Mouse (Mus musculus) left cerebral cortex, postnatal 36 days (tissue): ENCODE measurements around the gene Lpar6. TPM values are rescaled to one million over a fixed set of nuclear protein-coding genes. Genes with fewer than 3 reads are reported as not detected.

Experiments
- DNase-seq, 2 experiments: peaks; one replicate each; pipeline ENCODE4 v3.0.0; 2021 to 2022; ENCODE audit warnings: low spot score in 2 of 2, mixed read lengths in 1 of 2
- intact Hi-C: fragments of 180-260 bp; cut with DNase I; formaldehyde crosslinking; loops from one replicate; pipeline ENCODE4 v1.15.1; 2025
- total RNA-seq, 2 experiments: library from RNA; stranded (reverse); gene quantifications; 2 replicates each; pipeline ENCODE4 v1.2.3; 2021

Lpar6 gene
- total RNA-seq, result 1 to 10 TPM; 1.3 to 1.6 TPM

- DNase-seq, result peak in 1 of 2 experiments; percentile 29
Measured at GRCm38 (mm10) chr14:73237848-73238321, at the start of gene Lpar6. TSS of gene Lpar6 (plus strand) at chr14:73237895.

DNA sequence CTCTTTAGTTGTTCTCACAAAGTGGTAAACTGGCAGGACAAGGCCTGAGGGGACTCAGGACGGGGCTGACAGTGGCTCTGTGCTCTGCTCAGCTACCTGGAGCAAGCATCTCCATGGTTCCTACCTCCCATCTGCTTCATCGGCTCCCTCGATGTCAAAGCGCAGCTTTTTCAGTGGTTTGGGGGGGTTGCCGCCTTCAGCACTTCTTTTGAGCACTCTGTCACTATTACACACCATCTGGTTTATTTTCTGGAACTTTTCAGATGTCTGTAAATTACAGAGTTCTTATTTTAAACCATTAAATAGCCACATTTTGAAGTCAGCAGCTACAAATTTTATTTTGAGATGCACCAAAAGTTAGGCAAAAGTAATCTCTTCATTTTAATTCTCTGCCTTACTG lies 38.6 kb upstream of the Lpar6 start:
- DNase-seq, result peak in 1 of 2 experiments; percentile 38
- intact Hi-C loops, result no loop called here

More at GRCm38 (mm10) chr14:73237848-73238321, at the start of gene Lpar6:
- intact Hi-C loops, result no loop called here

GRCm38 (mm10) chr14:73201447-73201846 lies 36.2 kb upstream of the Lpar6 start:
- intact Hi-C loops, result no loop called here

DNA sequence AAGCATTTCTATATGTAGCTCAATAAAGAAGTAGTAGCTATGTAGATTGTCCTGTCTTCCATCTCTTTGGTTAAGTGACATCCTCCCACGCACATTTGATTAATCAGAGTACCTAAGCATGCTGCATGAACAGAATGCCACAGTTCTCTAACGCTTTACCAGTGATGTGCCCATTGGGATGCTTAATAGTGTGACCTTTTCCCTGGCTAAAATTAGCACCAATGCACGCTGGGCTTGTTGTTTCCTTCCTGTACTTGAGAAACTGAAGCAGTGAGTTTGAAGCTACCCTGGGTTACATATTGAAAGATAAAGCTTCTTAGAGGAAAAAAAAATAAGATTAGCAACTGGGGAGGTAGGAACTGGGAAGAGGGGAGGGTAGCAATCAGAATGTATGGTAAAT lies 33.7 kb upstream of the Lpar6 start:
- intact Hi-C loops, result no loop called here
- no peak for DNase-seq

More at GRCm38 (mm10) chr14:73201447-73201846, 36.2 kb upstream of the Lpar6 start:
- DNase-seq, result no peak

GRCm38 (mm10) chr14:73209262-73209661 lies 28.4 kb upstream of the Lpar6 start:
- DNase-seq, result no peak
- intact Hi-C loops, result no loop called here

DNA sequence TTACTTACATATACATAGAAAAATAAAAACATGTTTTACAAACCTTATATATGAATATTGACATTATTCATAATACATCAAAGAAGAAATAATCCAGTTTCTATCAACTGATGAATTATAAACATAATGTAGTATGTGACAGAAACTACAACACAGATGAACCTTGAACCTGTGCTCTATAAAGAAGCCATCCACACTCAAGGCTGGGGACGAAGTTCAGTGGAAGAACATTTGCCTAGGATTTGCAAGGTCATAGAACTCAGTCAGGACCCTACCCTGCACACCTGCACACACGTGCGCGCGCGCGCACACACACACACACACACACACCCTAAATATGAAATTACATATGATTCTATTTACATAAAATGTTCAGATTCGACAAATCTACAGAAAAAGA lies 27.5 kb upstream of the Lpar6 start:
- no peak for DNase-seq
- intact Hi-C loops, result no loop called here

- DNase-seq, result no peak
- intact Hi-C loops, result no loop called here
Measured at GRCm38 (mm10) chr14:73211477-73211876, 26.2 kb upstream of the Lpar6 start.

DNA sequence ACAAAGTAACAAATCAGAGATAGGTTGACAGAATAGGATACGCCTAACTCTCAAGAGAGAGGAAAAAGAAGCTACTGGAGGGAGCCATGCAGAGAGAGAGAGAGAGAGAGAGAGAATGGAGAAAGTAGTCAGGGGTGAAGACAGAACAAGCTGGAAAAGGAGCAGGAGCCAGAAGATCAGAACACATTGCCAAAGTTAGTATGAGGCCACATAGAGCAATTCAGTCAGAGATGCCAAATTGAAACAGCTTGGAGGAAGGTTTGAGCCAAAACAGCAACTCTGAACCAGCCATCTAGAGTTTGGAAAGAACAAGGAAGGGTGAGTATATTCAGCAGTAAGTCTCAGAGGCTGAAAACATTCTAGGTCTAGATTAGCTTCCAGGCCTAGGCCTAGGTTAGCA lies 20.6 kb upstream of the Lpar6 start:
- DNase-seq, result no peak
- intact Hi-C loops, result no loop called here

- DNase-seq, result no peak
- intact Hi-C loops, result no loop called here
Measured at GRCm38 (mm10) chr14:73222316-73222970, 15.3 kb upstream of the Lpar6 start.

DNA sequence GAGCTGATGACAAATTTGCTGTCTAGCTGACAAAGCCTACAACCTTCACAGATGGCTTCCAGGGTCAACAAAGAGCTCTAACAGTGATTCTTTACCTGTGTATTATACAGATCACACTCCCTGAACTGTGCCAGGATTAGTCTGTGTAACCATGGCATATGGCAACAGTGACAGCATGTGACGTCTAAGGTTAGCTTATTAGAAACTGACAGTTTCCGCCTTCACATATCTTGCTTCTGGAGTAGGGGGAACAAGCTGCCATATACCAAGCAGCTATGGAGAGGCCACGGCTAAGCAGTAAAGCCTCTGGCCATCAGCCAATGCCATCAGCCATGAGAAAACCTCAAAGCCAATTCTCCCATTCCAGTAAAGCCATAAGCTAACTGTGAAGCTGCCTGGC lies 11.3 kb upstream of the Lpar6 start:
- DNase-seq, result no peak
- intact Hi-C loops, result no loop called here

GRCm38 (mm10) chr14:73226849-73227248 lies 10.8 kb upstream of the Lpar6 start:
- DNase-seq, result no peak
- intact Hi-C loops, result no loop called here

- intact Hi-C loops, result no loop called here
- no peak for DNase-seq
Measured at GRCm38 (mm10) chr14:73231286-73231982, 6.3 kb upstream of the Lpar6 start.

DNA sequence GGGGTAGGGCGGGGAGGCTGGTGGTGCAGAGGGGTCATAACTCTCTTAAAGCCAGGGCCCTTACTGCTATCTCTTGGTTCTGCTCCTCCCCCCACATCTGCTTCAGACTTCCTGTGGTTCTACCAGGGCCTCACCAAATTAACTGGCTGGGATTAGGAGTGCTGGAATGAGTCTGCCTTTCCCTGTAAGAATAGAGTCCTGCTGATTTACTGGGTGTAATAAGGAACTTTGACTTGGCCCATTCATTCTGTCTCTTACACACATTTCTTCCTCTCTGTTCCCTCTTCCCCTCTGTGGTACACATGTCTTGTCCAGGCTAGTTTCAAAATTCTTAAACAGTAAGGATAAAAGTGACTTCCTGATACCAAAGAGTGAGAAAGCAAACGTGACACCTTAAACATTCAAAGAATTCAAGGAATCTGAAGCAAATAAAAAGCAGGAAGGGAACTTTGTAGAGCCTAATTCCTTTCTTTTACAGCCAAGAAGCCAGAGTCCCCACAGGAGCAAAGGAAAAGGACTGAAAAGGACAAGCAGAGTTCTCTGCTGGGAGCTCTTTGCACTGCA lies 3.1 kb upstream of the Lpar6 start:
- DNase-seq, result no peak
- intact Hi-C loops, result no loop called here

- intact Hi-C loops, result no loop called here
- no peak for DNase-seq
Measured at GRCm38 (mm10) chr14:73238498-73239250, 979 bp downstream of the Lpar6 start.

DNA sequence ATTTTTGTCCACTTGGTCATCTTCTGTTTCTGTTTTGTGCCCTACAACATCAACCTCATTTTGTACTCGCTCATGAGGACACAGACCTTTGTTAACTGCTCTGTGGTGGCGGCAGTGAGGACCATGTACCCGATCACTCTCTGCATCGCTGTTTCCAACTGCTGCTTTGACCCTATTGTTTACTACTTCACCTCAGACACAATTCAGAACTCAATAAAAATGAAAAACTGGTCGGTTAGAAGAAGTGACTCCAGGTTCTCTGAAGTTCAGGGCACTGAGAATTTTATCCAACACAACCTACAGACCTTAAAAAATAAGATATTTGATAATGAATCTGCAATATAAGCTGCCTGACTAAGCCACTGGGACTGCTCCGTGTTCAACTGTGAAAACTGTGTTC lies 1.6 kb downstream of the Lpar6 start:
- DNase-seq, result no peak
- intact Hi-C loops, result no loop called here

GRCm38 (mm10) chr14:73239857-73240256 lies 2.2 kb downstream of the Lpar6 start:
- intact Hi-C loops, result no loop called here
- no peak for DNase-seq

- DNase-seq, result no peak
- intact Hi-C loops, result no loop called here
Measured at GRCm38 (mm10) chr14:73244061-73244597, 6.4 kb downstream of the Lpar6 start.

DNA sequence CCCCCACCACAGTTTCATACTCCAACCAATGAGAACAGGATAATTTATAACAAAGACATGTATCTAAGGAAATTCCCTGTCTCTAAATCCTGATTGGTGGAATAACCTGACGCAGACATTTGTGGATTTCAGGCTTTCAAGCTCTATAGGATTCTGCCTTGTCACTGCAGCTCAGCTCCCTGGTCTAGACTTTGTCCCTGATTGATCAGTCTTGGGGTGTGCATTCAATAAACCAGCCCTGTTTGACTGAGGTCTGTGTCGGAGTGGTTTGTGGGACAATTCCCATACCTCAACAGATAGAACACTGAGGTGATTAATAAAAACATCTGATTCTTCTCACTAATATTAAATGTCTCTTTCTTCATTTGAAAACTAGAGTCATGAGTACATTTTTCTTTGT lies 12.4 kb downstream of the Lpar6 start:
- intact Hi-C loops, result no loop called here
- no peak for DNase-seq

- no peak for DNase-seq
Measured at GRCm38 (mm10) chr14:73252276-73252675, 14.6 kb downstream of the Lpar6 start.

More at GRCm38 (mm10) chr14:73252276-73252675, 14.6 kb downstream of the Lpar6 start:
- intact Hi-C loops, result no loop called here
